Mouse (Mus musculus): ENCODE data around the gene Tuba1c. TPM values are rescaled to one million over a fixed set of nuclear protein-coding genes. Genes with fewer than 3 reads are reported as not detected.
"Not testable (repeated sequence)": the region's sequence is repeated elsewhere in the genome, so short reads cannot be mapped to it uniquely, and the experiment has no call there.

Gene Tuba1c
- total RNA-seq, 2 experiments from 2014 or later, result 5.4 to 9.9 TPM

- no peak for DNase-seq (ENCODE audit: low spot score)
Measured at GRCm38 (mm10) chr15:99028874-99029458, 725 bp upstream of the Tuba1c start.

- peak; percentile 41 for DNase-seq (ENCODE audit: low spot score)
Measured at GRCm38 (mm10) chr15:99030585-99031387, 1.1 kb downstream of the Tuba1c start.

- DNase-seq (ENCODE audit: low spot score), result no peak
Measured at GRCm38 (mm10) chr15:99031388-99031675, 1.6 kb downstream of the Tuba1c start.

- no peak for DNase-seq (ENCODE audit: low spot score)
Measured at GRCm38 (mm10) chr15:99032041-99032725, 2.5 kb downstream of the Tuba1c start.

GRCm38 (mm10) chr15:99032726-99033250 lies 3.1 kb downstream of the Tuba1c start:
- no peak for DNase-seq (ENCODE audit: low spot score)

GRCm38 (mm10) chr15:99033498-99034270 lies 4.0 kb downstream of the Tuba1c start:
- no peak for DNase-seq (ENCODE audit: low spot score)

- no peak for DNase-seq (ENCODE audit: low spot score)
Measured at GRCm38 (mm10) chr15:99035431-99035830, 5.7 kb downstream of the Tuba1c start.

- no peak for DNase-seq (ENCODE audit: low spot score)
Measured at GRCm38 (mm10) chr15:99036249-99036905, 6.7 kb downstream of the Tuba1c start.

GRCm38 (mm10) chr15:99038025-99038424 lies 8.3 kb downstream of the Tuba1c start:
- DNase-seq (ENCODE audit: low spot score), result no peak

- DNase-seq (ENCODE audit: low spot score), result no peak
Measured at GRCm38 (mm10) chr15:99038797-99039196, 9.1 kb downstream of the Tuba1c start.

GRCm38 (mm10) chr15:99039306-99039705 lies 9.6 kb downstream of the Tuba1c start:
- no peak for DNase-seq (ENCODE audit: low spot score)

- DNase-seq (ENCODE audit: low spot score), result no peak
Measured at GRCm38 (mm10) chr15:99039996-99040919, 10.6 kb downstream of the Tuba1c start.

- no peak for DNase-seq (ENCODE audit: low spot score)
Measured at GRCm38 (mm10) chr15:99040920-99041856, 11.5 kb downstream of the Tuba1c start.

GRCm38 (mm10) chr15:99042334-99042733 lies 12.6 kb downstream of the Tuba1c start:
- no peak for DNase-seq (ENCODE audit: low spot score)

- no peak for DNase-seq (ENCODE audit: low spot score)
Measured at GRCm38 (mm10) chr15:99044854-99045253, 15.2 kb downstream of the Tuba1c start.

- DNase-seq (ENCODE audit: low spot score), result not testable (repeated sequence)
Measured at GRCm38 (mm10) chr15:99045734-99046133, 16.0 kb downstream of the Tuba1c start.

GRCm38 (mm10) chr15:99049473-99050253 lies 20.0 kb downstream of the Tuba1c start:
- peak; percentile 57 for DNase-seq (ENCODE audit: low spot score)

- no peak for DNase-seq (ENCODE audit: low spot score)
Measured at GRCm38 (mm10) chr15:99053373-99053772, 23.7 kb downstream of the Tuba1c start.

All from gastrocnemius, adult 18-20 months (tissue).